Mouse (Mus musculus): ENCODE results near the gene Tenm3. TPM values are rescaled to one million over a fixed set of nuclear protein-coding genes. Genes with fewer than 3 reads are reported as not detected.

Tenm3 gene
- polyA plus RNA-seq, 1 experiment from 2014 or later: 8.3 TPM

DNA sequence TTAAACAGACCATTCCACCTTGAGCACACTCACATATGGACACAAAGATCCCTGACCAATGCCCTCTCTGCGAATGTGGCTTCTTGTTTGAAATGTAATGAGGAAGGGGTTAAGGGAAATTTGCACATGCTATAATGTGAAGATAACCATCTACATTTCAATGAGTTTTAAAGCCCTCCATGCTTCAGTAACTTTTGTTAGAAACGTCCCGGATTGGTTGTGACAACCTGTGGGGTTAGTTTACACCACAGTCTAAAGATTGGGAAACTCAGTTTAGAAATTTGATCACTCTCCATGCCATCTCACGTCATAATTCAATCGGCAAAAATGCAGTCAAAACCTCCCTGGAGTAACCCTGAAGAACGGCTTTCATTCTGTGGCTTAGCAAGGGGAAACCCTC, 78.5 kb downstream of the Tenm3 start:
- Histone ChIP-seq H3K9ac (ENCODE audit: low read length) (no peak overlapping the region), H3K4me3 (ENCODE audit: control insufficient read depth in 1 of 2, insufficient read depth in 1 of 2, low read depth in 1 of 2, low read length in 2 of 2) (no peak overlapping the region), H3K9me3 (ENCODE audit: control insufficient read depth, low read length) (peaks cover 5% of the 10 kb centered on the region; the same call in 1 of the 2 replicates), H3K4me2 (ENCODE audit: low read length) (no peak overlapping the region), H3K27me3 (ENCODE audit: control insufficient read depth, insufficient read depth, low read length) (peaks cover 40% of the 10 kb centered on the region; the same call in 1 of the 2 replicates), H3K36me3 (ENCODE audit: control insufficient read depth, insufficient read depth, low read length) (no peaks in the 10 kb centered on the region), H3K4me1 (ENCODE audit: control insufficient read depth in 2 of 2, insufficient read depth in 2 of 2, low read length in 2 of 2) (no peaks in the 10 kb centered on the region), H3K27ac (replicated peaks in 1 of 2; ENCODE audit: control insufficient read depth in 1 of 2, insufficient read depth in 1 of 2, low read depth in 2 of 2, low read length in 2 of 2) (no peak overlapping the region)
- ATAC-seq (ENCODE audit: insufficient number of reproducible peaks, insufficient read depth, low FRiP score, low read depth): no peak
- WGBS: 69% methylated on average over 6 of the region's 6 CpGs

DNA sequence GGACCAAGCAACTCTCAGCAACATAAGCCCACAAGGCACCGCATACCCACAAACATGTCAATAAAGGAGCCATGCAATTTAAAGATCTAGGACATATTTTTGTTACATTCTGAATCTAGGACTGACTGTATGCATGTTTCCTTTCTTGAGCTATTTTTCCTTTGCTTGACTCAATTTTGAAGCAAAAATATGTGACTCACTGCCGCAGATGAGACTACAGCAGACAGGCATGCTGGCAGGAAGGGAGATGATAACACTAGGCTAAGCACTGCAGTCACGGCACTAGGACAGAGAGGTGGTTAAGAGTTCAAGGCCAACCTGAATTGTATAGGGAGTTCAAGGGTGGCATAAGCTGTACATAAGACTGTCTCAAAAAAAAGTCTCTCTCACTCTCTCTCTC, 79.7 kb downstream of the Tenm3 start:
- H3K4me1 ChIP-seq (ENCODE audit: control insufficient read depth in 2 of 2, insufficient read depth in 2 of 2, low read length in 2 of 2): no peaks in the 10 kb centered on the region
- H3K9ac ChIP-seq (ENCODE audit: low read length): no peak overlapping the region
- H3K27ac ChIP-seq (replicated peaks in 1 of 2; ENCODE audit: control insufficient read depth in 1 of 2, insufficient read depth in 1 of 2, low read depth in 2 of 2, low read length in 2 of 2): no peak overlapping the region
- H3K4me2 ChIP-seq (ENCODE audit: low read length): no peak overlapping the region
- H3K27me3 ChIP-seq (ENCODE audit: control insufficient read depth, insufficient read depth, low read length): peaks cover 40% of the 10 kb centered on the region; the same call in 1 of the 2 replicates
- WGBS: 54% methylated on average over 3 of the region's 3 CpGs
- no peak for ATAC-seq (ENCODE audit: insufficient number of reproducible peaks, insufficient read depth, low FRiP score, low read depth)
- H3K36me3 ChIP-seq (ENCODE audit: control insufficient read depth, insufficient read depth, low read length): no peaks in the 10 kb centered on the region
- H3K9me3 ChIP-seq (ENCODE audit: control insufficient read depth, low read length): peaks cover 5% of the 10 kb centered on the region; the same call in 1 of the 2 replicates
- no peak overlapping the region for H3K4me3 ChIP-seq (ENCODE audit: control insufficient read depth in 1 of 2, insufficient read depth in 1 of 2, low read depth in 1 of 2, low read length in 2 of 2)

DNA sequence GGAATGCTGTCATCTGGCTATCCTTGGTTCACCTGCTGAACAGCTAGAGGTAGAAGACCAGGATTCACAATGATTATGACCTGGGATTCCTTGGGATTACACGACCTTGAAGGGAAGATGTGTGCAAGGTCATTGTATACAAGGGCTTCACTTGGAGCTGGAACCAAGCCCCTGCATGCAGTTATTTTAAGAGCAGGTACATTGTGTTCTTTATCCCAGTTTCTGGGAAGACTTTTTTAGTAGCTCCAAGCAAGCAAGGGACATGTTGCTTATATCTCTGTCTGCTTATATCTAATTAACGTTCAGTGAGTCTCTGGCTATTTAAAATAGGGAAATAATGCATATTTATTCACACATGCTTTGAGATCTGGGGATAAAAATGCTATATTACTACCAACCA, 86.9 kb downstream of the Tenm3 start:
- Histone ChIP-seq H3K9ac (ENCODE audit: low read length) (no peak overlapping the region), H3K4me3 (ENCODE audit: control insufficient read depth in 1 of 2, insufficient read depth in 1 of 2, low read depth in 1 of 2, low read length in 2 of 2) (no peak overlapping the region), H3K27me3 (ENCODE audit: control insufficient read depth, insufficient read depth, low read length) (no peaks in the 10 kb centered on the region), H3K9me3 (ENCODE audit: control insufficient read depth, low read length) (no peaks in the 10 kb centered on the region), H3K27ac (replicated peaks in 1 of 2; ENCODE audit: control insufficient read depth in 1 of 2, insufficient read depth in 1 of 2, low read depth in 2 of 2, low read length in 2 of 2) (no peak overlapping the region), H3K36me3 (ENCODE audit: control insufficient read depth, insufficient read depth, low read length) (no peaks in the 10 kb centered on the region), H3K4me2 (ENCODE audit: low read length) (no peak overlapping the region), H3K4me1 (ENCODE audit: control insufficient read depth in 2 of 2, insufficient read depth in 2 of 2, low read length in 2 of 2) (peaks cover 4 to 15% of the 10 kb centered on the region in 2 experiments)
- ATAC-seq (ENCODE audit: insufficient number of reproducible peaks, insufficient read depth, low FRiP score, low read depth): no peak
- WGBS: 41% methylated on average over 2 of the region's 2 CpGs

DNA sequence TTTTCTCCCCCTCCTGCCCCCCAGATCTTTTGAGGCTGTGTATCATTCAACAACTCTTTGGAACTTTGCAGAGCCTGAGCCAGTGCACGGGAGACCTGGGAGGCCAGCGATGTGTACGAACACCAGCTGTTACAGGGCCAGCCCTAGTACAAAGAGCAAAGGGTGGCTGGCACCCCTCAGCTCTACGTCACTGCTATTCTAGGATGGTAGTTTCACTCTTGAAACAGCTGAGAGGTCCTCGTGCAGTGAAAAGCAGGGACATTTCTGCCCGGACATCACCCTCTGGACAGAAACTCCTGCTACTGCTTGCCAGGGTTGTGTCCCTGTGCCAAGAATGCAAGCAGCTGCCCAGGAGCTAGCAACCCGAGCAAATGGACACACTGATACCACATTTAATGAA, 88.3 kb downstream of the Tenm3 start:
- H3K4me1 ChIP-seq (ENCODE audit: control insufficient read depth in 2 of 2, insufficient read depth in 2 of 2, low read length in 2 of 2): peaks cover 4 to 15% of the 10 kb centered on the region in 2 experiments
- WGBS: 16% methylated on average over 7 of the region's 7 CpGs
- peak; percentile 77 for ATAC-seq (ENCODE audit: insufficient number of reproducible peaks, insufficient read depth, low FRiP score, low read depth)
- H3K4me3 ChIP-seq (ENCODE audit: control insufficient read depth in 1 of 2, insufficient read depth in 1 of 2, low read depth in 1 of 2, low read length in 2 of 2): no peak overlapping the region
- H3K27ac ChIP-seq (replicated peaks in 1 of 2; ENCODE audit: control insufficient read depth in 1 of 2, insufficient read depth in 1 of 2, low read depth in 2 of 2, low read length in 2 of 2): peak overlapping the region; percentile 4 to 7; a peak in 3 of 4 replicates
- no peaks in the 10 kb centered on the region for H3K9me3 ChIP-seq (ENCODE audit: control insufficient read depth, low read length)
- no peaks in the 10 kb centered on the region for H3K36me3 ChIP-seq (ENCODE audit: control insufficient read depth, insufficient read depth, low read length)
- H3K27me3 ChIP-seq (ENCODE audit: control insufficient read depth, insufficient read depth, low read length): no peaks in the 10 kb centered on the region
- H3K9ac ChIP-seq (ENCODE audit: low read length): no peak overlapping the region
- H3K4me2 ChIP-seq (ENCODE audit: low read length): peak overlapping the region; percentile 37

DNA sequence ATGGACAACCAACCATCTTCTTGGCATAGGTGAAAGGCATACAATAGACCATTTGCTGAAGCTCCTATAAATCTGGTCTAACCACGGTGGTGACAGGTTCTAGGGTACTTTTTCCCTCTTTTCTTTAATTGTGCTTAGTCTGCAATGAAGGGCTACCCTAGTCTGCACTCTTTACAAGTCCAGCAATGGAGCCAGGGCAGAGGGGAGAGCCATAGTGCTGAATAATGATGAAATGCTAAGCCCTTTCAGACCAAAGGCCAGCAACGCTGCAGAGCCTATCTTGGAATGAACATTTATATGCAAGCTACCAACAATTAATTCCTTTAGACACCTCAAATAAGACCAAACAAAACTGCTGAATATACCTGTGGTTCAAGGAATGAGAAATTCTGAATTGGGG, 88.8 kb downstream of the Tenm3 start:
- Histone ChIP-seq H3K36me3 (ENCODE audit: control insufficient read depth, insufficient read depth, low read length) (no peaks in the 10 kb centered on the region), H3K9ac (ENCODE audit: low read length) (no peak overlapping the region), H3K4me1 (ENCODE audit: control insufficient read depth in 2 of 2, insufficient read depth in 2 of 2, low read length in 2 of 2) (peaks cover 4 to 15% of the 10 kb centered on the region in 2 experiments), H3K27ac (replicated peaks in 1 of 2; ENCODE audit: control insufficient read depth in 1 of 2, insufficient read depth in 1 of 2, low read depth in 2 of 2, low read length in 2 of 2) (0 out of 4 replicates have a peak overlapping the region, but pooled peaks of 1 of the 2 experiments have one; percentile 7), H3K9me3 (ENCODE audit: control insufficient read depth, low read length) (no peaks in the 10 kb centered on the region), H3K4me2 (ENCODE audit: low read length) (peak overlapping the region; percentile 37; the same call in 1 of the 2 replicates), H3K4me3 (ENCODE audit: control insufficient read depth in 1 of 2, insufficient read depth in 1 of 2, low read depth in 1 of 2, low read length in 2 of 2) (no peak overlapping the region), H3K27me3 (ENCODE audit: control insufficient read depth, insufficient read depth, low read length) (no peaks in the 10 kb centered on the region)
- ATAC-seq (ENCODE audit: insufficient number of reproducible peaks, insufficient read depth, low FRiP score, low read depth): no peak
- WGBS: 76% methylated on average over 2 of the region's 2 CpGs

DNA sequence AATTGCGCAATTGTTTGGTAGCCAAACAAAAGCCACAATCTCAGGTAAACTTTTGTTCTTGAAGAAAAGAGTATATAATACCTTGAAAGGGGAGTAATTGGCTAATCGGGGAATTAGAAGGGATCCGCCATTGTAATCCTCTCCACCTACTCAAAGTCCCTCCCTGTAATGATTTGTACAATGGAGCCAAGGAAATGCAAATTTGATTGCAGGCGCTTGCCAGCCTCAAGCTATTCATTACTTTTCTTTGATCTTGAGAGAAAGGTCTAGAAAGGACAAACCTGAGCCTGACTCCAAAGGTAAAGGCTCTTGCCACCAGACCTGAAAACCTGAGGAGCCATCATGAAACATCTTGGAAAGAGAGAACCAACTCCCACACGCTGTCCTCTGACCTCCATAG, 91.8 kb downstream of the Tenm3 start:
- Histone ChIP-seq H3K9ac (ENCODE audit: low read length) (no peak overlapping the region), H3K4me1 (ENCODE audit: control insufficient read depth in 2 of 2, insufficient read depth in 2 of 2, low read length in 2 of 2) (peaks cover 6 to 18% of the 10 kb centered on the region in 2 experiments; a peak in 3 of 4 replicates), H3K27ac (replicated peaks in 1 of 2; ENCODE audit: control insufficient read depth in 1 of 2, insufficient read depth in 1 of 2, low read depth in 2 of 2, low read length in 2 of 2) (no peak overlapping the region), H3K9me3 (ENCODE audit: control insufficient read depth, low read length) (no peaks in the 10 kb centered on the region), H3K27me3 (ENCODE audit: control insufficient read depth, insufficient read depth, low read length) (no peaks in the 10 kb centered on the region; the same call in 1 of the 2 replicates), H3K4me3 (ENCODE audit: control insufficient read depth in 1 of 2, insufficient read depth in 1 of 2, low read depth in 1 of 2, low read length in 2 of 2) (no peak overlapping the region), H3K4me2 (ENCODE audit: low read length) (no peak overlapping the region), H3K36me3 (ENCODE audit: control insufficient read depth, insufficient read depth, low read length) (no peaks in the 10 kb centered on the region)
- WGBS: 91% methylated on average over 5 of the region's 5 CpGs
- ATAC-seq (ENCODE audit: insufficient number of reproducible peaks, insufficient read depth, low FRiP score, low read depth): no peak

DNA sequence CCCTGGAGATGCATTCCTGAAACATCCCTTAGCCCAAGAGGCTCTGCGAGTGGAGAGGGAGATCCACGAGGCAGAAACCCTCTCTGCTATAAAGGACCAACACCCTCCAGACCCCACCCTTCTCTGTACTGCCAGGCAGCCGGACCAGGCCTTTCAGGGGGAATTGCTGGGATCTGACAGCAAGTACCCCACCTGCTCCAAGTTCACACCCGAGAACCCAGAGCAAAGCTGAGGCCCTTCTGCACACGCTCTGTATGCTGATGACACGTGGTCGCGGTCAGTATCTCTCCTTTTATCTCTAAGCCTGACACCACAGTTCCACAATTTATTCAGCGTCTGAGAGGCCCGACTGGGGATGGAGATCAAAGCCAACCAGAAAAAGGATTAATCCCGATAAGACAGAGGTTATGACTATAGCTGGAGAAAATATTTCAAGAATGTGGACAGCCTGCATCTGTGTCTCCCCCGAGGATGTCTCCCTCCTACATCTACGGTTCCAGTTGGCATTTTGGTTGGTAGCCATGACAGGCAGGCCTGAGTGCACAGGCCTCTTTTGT, 95.2 kb downstream of the Tenm3 start:
- Histone ChIP-seq H3K4me2 (ENCODE audit: low read length) (no peak overlapping the region), H3K9ac (ENCODE audit: low read length) (no peak overlapping the region), H3K36me3 (ENCODE audit: control insufficient read depth, insufficient read depth, low read length) (no peaks in the 10 kb centered on the region), H3K4me3 (ENCODE audit: control insufficient read depth in 1 of 2, insufficient read depth in 1 of 2, low read depth in 1 of 2, low read length in 2 of 2) (no peak overlapping the region), H3K27ac (replicated peaks in 1 of 2; ENCODE audit: control insufficient read depth in 1 of 2, insufficient read depth in 1 of 2, low read depth in 2 of 2, low read length in 2 of 2) (no peak overlapping the region), H3K9me3 (ENCODE audit: control insufficient read depth, low read length) (no peaks in the 10 kb centered on the region), H3K27me3 (ENCODE audit: control insufficient read depth, insufficient read depth, low read length) (no peaks in the 10 kb centered on the region; the same call in 1 of the 2 replicates), H3K4me1 (ENCODE audit: control insufficient read depth in 2 of 2, insufficient read depth in 2 of 2, low read length in 2 of 2) (peaks cover 4 to 5% of the 10 kb centered on the region in 2 experiments; a peak in 2 of 4 replicates)
- 31% methylated on average over 13 of the region's 13 CpGs for WGBS
- no peak for ATAC-seq (ENCODE audit: insufficient number of reproducible peaks, insufficient read depth, low FRiP score, low read depth)

DNA sequence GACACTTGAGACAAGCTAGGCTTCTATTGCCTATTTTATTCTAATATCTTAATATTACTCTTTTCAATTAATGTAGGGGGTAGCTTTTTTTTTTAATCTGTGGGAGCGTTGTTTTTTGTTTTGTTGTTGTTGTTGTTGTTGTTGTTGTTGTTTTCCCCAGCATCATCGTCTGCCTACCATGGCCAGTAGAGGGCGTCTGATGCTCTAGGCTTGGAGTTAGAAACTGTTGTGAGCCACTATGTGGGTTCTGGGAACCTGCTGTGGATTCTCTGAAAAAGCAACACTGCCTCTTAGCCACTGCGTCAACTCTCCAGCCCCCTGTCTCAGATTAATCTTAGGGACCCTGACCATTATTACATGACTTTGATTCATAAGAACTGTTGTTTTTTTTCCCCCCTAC, 99.8 kb downstream of the Tenm3 start:
- Histone ChIP-seq H3K4me2 (ENCODE audit: low read length) (no peak overlapping the region), H3K36me3 (ENCODE audit: control insufficient read depth, insufficient read depth, low read length) (no peaks in the 10 kb centered on the region), H3K4me1 (ENCODE audit: control insufficient read depth in 2 of 2, insufficient read depth in 2 of 2, low read length in 2 of 2) (peaks cover 4 to 5% of the 10 kb centered on the region in 2 experiments; a peak in 2 of 4 replicates), H3K27me3 (ENCODE audit: control insufficient read depth, insufficient read depth, low read length) (no peaks in the 10 kb centered on the region; the same call in 1 of the 2 replicates), H3K9ac (ENCODE audit: low read length) (no peak overlapping the region), H3K9me3 (ENCODE audit: control insufficient read depth, low read length) (no peaks in the 10 kb centered on the region), H3K27ac (replicated peaks in 1 of 2; ENCODE audit: control insufficient read depth in 1 of 2, insufficient read depth in 1 of 2, low read depth in 2 of 2, low read length in 2 of 2) (no peak overlapping the region), H3K4me3 (ENCODE audit: control insufficient read depth in 1 of 2, insufficient read depth in 1 of 2, low read depth in 1 of 2, low read length in 2 of 2) (no peak overlapping the region)
- no peak for ATAC-seq (ENCODE audit: insufficient number of reproducible peaks, insufficient read depth, low FRiP score, low read depth)
- 84% methylated on average over 4 of the region's 4 CpGs for WGBS

All from heart, embryonic 14.5 days (tissue).